Mouse (Mus musculus) testis, adult 2 months (tissue): ENCODE measurements around the gene Cdc14a.

Experiments used
- CTCF ChIP-seq: fragments of 200-500 bp; IDR thresholded peaks from 2 replicates; pipeline ENCODE4 v1.5.1; 2012; ENCODE audit warnings: low read depth, mild to moderate bottlenecking, inconsistent platforms, low read length, moderate library complexity; ENCODE audit not compliant: control insufficient read depth, insufficient read depth, insufficient replicate concordance
- POLR2A ChIP-seq: fragments of 200-500 bp; IDR thresholded peaks from 2 replicates; pipeline ENCODE4 v1.6.1; 2012; ENCODE audit warnings: low read depth, mild to moderate bottlenecking, inconsistent platforms, low read length, moderate library complexity; ENCODE audit not compliant: control insufficient read depth

DNA sequence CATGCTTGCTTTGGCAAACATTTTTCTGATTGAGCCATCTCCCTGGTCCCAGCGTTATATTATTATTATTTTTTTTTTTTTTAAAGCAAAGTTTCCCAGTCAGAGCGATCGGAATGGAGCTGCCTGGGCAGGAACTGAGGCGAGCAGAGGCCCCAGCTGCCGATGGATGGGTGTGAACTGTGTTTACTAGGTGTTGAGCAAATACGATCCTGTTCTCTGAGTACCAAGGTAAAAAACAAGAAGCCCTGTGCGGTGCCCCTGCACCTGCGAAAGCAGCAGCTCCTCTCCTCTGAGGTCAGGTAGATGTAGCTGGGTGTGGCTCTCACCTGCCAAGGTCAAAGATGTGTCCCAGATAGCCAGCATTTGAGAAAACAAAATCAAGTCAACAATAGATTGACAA is 83.6 kb downstream of the Cdc14a start:
- TF ChIP-seq CTCF (no peak), POLR2A (no peak)
